Mouse (Mus musculus) heart, postnatal 0 days (tissue): ENCODE data around the gene Rpn1.

Source experiments
- CTCF ChIP-seq: IDR thresholded peaks from 2 replicates; pipeline ENCODE4 v1.5.1; 2016; ENCODE audit warnings: antibody characterized with exemption, control low read depth, low read depth
- EP300 ChIP-seq: IDR thresholded peaks from 2 replicates; pipeline ENCODE4 v1.6.1; 2016; ENCODE audit warnings: antibody characterized with exemption, low read depth

DNA sequence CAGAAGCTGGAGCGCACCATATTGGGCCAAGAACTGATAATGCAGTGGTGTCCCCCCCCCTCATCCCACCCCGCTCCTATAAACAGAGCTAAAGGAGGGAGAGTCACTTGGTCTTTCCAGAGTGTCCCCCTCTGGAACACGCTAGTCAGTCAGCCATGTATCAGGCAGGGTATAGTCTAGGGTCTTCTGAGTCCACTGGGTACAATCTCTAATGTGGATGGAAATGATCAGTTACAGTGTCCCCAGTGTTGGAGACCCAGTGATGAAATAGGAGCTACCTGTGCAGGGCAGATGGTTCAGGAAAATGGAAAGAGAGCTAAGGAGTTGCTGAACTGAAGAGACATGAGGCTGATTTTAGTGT is 38.9 kb upstream of the Rpn1 start:
- TF ChIP-seq CTCF (no peak), EP300 (no peak; the same call in 1 of the 2 replicates)
